Mouse (Mus musculus) thymus, adult 2 months (tissue): ENCODE measurements around the gene Stat6.

Experiments used
- CTCF ChIP-seq: fragments of 200-500 bp; IDR thresholded peaks from 2 replicates; pipeline ENCODE4 v1.5.1; 2012; ENCODE audit warnings: mild to moderate bottlenecking, control low read depth, low read length, moderate library complexity, borderline replicate concordance; ENCODE audit not compliant: control insufficient read depth, poor library complexity, insufficient read depth; ENCODE audit errors: extremely low read depth
- POLR2A ChIP-seq: fragments of 200-500 bp; IDR thresholded peaks from 2 replicates; pipeline ENCODE4 v1.6.1; 2012; ENCODE audit warnings: mild to moderate bottlenecking, low read length, control low read depth, moderate library complexity; ENCODE audit not compliant: control insufficient read depth, poor library complexity, insufficient read depth; ENCODE audit errors: extremely low read depth

DNA sequence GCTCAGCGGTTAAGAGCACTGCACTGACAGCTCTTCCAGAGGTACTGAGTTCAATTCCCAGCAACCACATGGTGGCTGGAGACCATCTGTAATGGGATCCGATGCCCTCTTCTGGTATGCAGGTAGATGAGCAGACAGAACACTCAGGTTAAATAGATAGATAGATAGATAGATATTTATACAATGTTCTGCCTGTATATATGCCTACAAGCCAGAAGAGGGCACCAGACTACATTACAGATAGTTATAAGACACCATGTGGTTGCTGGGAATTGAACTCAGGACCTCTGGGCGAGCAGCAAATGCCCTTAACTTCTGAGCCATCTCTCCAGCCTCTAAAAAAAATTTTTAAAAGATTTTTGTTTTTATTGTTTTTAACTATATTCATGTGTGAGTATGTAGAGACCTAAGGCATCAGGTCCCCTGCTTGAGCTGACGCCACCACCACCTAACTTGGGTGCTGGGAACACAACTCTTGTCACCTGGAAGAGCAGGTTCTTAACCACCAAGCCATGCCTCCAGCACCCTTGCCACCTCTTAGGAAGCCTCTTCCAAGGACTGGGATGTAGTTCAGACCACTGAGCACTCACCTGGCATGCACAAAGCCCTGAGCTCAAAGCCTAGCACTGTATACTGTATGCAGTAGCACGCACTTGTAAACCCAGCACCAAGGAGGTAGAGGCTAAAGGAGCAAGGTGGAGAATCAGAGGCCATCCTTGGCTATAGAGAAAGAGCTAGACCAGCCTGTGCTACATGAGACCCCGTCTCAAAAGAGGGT is 19.2 kb upstream of the Stat6 start:
- no peak for TF ChIP-seq CTCF
- no peak for TF ChIP-seq POLR2A
